Mouse (Mus musculus) adrenal gland, adult 18-20 months (tissue): ENCODE measurements at regions not wholly inside any gene's neighbourhood (a gene's known extent, or its start where the extent isn't known, plus 50 kb on each side); places are given as distances from the start of the nearest gene placed in this dataset.

Source experiments
- DNase-seq, 2 experiments: peaks; one replicate each; pipeline ENCODE4 v3.0.0; 2021 to 2022; ENCODE audit warnings: low spot score in 2 of 2

GRCm38 (mm10) chr10:68378212-68378611 is 99.7 kb upstream of the Arid5b start:
- DNase-seq, result no peak

DNA sequence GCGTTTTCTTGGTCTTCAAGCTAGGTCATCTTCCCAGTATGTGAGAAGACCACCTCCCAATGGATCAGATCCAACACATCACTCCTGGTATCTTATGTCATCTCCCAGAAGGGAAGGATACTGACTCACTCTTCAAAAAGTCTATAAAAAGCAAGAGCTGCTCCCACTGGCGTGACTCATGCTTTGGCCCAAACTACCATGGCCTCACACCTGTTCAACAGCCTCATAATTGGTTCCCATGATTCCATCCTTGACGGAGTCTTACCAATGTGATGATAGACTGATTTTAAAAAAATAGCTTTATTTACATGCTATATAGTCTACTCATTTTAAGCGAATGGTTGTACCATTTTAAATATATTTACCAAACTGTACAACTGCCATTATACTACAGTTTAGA is 98.9 kb upstream of the Arid5b start:
- DNase-seq, result no peak

DNA sequence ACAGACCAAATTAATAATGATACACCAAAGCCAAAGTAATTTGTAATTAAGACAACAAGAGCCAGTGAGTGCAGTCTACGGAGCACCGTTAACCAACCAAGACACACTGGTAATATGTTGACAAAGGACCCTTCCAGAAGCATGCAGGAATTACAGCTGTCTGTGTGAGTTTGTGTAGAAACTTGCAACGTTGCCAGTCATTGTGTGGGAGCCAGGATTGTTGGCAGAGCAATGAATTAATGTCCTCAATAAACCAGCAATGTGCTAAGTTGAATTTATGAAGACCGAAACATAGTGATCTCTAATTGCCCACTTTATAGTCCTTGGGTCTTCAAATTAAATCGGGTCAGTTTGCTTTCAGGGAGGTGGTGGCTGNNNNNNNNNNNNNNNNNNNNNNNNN is 95.3 kb upstream of the Arid5b start:
- no peak for DNase-seq

- DNase-seq, result no peak
These were observed 93.2 kb upstream of the Arid5b start for GRCm38 (mm10) chr10:68371785-68372184.

GRCm38 (mm10) chr10:68370986-68371385 is 92.4 kb upstream of the Arid5b start:
- no peak for DNase-seq

DNA sequence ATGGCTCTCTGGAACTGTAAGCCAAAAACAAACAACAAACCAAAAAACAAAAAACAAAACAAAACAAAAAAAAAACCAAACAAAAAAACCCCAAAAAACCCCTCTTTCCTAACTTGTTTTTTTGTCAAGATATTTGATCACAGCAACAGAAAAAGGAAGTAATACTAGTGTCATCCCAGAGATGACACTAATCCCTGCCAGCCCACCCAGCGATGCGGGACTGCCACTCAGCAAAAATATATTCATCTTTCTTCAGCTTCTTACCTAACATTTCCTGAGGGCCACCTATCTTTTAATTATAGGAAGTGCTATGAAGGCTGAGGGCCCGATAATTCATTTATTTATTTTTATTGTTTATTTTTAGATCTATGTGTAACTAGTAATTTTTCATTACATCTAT is 88.3 kb upstream of the Arid5b start:
- DNase-seq, result no peak

DNA sequence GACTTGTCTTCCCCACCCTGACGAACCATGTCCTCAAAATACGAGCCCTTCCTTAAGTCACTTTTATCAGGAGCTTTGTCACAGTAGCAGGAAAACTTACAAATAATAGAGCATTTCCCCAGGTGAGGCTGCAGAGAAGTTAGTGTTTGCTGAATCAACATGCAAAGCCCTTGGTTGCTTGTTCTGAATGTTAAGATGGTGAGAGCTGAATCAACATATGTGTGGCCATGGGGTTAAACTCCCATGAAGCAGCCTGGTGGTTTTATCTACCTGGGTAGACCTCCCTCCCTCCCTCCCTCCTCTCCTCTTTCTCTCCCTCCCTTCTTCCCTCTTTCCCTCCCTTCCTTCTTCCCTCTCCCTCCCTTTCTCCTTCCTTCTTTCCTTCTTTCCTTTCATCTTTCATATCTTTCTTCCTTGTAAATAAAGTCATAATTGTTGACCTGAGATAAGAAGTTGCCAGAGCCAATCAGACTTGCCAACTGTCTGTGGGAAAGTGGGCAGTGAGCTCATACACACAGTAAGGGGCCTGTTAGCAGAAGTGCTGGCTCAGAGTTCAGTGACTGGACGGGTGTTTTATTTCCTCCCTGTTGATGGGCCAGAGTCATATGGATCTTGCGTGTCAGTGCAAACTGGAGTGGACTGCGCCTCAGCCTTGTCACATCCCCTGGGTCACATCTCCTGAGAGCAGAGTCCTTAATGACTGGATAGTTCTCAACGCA is 82.4 kb upstream of the Arid5b start:
- no peak for DNase-seq

DNA sequence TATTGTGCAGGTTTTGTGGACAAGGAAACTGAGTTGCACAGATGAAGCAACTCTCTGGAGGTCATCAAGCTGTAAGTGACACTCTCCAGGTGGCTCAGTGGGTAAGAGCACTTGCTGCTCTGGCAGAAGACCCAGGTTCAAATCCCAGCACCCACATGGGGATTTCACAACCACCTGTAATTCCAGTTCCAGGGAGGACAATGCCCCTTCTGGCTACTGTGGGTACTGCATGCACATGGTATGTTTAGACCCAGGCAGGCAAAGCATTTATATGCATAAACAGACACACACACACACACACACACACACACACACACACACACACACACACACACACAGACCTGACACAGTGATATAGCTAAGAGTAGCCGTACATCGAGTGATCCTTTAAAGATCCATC is 80.6 kb upstream of the Arid5b start:
- DNase-seq, result no peak

DNA sequence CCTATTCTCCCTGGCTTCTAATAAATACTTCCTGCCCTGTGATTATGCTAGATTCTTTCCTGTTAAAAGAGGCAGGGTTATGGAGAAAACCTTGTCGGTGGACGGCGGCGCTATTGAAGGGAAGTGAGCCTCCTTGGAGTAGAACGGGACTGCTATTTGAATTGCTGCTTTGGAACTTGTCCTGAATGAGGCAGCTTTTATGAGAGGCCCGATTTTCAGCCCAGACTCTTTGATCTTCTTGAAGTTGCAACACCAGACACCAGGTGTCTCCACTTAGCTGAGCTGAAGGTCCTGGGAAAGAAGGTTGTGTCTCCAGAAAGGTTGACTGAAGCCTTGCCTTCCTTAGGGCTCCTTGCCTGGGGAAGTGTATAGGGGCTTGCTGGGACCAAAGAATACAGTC is 78.4 kb upstream of the Arid5b start:
- DNase-seq, result no peak

- no peak for DNase-seq
These were observed 78.0 kb upstream of the Arid5b start for GRCm38 (mm10) chr10:68356521-68356920.

DNA sequence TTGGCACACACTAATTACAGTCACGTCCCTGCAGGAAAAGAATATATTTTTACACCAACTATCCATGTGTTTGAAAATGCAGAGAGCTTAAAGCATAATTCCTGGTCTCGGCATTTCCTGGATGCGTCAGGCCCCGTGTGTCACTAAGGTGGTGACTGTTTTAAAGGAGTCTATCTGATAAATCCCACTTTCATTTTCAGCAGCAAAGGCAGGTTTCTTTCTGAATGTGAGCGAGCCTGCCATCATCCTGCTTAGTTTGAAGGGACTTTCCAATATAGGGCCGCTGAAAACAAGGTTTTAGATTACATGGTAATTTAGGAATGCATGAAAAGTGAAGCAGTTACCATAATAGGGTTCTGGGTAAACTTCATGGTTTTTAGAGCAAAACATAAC is 77.5 kb upstream of the Arid5b start:
- no peak for DNase-seq

GRCm38 (mm10) chr10:68355471-68356092 is 77.0 kb upstream of the Arid5b start:
- no peak for DNase-seq

DNA sequence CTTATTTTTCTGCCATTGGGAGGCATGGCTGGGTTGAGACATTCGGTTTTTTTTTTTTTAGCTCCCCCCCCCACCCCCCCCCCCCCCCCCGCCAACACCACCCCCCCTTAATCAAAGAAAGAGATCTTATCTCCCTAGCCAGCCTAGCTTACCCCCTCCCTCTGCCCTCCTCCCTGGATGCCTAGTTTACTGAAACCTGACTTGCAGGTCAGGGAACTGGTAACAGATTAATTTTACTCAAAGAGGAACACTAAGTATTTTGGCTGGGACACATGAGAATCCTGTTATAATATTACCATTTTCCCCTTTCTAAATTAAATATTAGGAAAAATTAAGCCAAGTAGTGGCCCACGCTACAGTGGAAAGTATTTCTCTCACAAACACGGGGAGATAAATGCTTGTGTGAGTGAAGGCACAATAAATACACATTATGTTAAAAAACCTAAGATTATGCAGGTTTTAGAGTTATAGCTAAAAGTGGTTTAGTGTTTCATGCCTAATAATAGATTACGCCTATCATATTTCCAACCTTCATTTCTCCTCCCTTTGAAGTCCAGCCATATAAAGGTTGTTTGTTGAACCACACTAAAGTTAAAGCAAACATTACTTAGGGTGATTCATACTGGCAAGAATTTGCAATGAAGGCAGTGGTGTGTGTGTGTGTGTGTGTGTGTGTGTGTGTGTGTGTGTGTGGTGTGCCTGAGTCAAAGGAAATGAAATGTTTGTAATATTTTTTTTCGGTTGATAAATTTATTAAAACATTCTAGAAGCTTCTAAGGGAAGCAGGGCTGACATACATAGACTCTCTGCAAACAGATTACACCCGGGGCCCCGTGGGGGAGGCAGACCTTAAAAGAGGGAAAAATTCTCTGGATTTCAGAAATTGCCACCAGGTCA is 76.0 kb upstream of the Arid5b start:
- peak in 1 of 2 experiments; percentile 34 for DNase-seq

- no peak for DNase-seq
These were observed 75.2 kb upstream of the Arid5b start for GRCm38 (mm10) chr10:68353692-68354232.

- DNase-seq, result no peak
These were observed 73.5 kb upstream of the Arid5b start for GRCm38 (mm10) chr10:68351841-68352555.

DNA sequence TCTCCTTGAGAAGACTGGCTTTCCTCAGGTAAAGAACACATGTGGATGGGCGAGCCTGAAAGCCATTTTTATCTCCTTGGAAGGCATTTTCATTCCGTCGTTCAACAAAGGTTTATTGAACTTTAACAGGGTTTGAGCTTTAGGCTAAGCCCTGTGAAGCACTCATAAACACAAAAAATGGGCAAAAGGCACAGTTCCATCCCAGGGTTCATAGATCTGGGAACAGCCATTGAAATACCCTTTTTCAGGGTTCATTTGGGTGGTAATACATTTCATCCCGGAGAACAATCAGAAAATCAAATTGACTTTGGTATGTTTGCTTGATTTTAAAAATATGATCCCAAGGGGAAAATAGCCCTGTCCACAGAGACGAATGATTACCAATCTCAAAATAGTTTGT is 72.9 kb upstream of the Arid5b start:
- no peak for DNase-seq

GRCm38 (mm10) chr10:68350798-68351197 is 72.3 kb upstream of the Arid5b start:
- no peak for DNase-seq

DNA sequence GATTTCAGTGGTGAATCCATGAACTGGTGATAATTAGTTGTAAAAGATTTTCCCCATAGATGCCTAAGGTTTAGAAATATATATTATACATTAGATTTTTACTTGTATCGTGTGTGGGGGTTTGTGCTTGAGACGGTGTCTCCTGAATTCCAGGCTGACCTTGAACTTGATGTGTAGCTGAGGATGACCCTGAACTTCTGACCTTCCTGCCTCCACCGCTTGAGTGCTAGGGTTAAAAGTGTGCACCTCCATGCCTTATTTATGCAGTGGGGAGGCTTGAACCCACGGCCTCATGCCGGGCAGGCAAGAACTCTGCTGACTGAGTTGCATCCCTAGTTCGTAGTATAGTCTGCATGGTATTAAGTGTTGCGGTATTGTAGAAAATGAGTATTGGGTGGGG is 69.3 kb upstream of the Arid5b start:
- no peak for DNase-seq

DNA sequence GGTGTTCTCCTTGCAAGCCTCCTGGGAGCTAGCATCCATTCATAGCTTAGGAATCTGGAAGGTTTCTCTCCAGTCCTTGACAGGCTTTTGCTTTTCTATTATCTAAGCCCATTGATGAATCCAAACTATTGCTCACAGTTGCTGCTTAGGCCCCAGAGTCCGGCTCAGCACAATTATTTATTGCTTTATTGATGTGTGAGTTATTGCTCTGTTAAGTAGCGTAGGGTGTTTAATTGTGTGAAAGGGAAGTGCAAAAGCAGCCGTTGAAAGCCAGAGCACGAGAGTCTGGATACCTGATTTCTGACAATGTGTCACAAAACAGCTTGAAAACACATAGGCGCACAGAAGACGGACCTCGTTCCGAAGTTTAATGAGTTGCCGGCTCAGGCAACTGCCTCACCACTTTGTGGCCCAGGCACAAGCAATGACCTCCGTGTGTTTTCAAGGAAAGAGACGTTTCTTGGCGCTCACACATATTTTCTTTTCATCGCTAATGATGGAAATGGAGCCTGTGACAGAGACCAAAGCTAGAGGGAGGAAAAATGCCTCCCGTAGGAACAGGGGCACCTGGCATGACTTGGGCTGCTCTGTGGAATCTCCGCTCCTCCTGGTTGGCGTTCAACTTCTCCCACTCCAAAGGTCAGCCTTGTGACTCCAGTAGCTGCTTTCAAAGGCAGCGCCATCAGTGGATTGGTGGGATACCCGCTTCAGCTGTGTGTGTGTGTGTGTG is 66.6 kb upstream of the Arid5b start:
- no peak for DNase-seq

DNA sequence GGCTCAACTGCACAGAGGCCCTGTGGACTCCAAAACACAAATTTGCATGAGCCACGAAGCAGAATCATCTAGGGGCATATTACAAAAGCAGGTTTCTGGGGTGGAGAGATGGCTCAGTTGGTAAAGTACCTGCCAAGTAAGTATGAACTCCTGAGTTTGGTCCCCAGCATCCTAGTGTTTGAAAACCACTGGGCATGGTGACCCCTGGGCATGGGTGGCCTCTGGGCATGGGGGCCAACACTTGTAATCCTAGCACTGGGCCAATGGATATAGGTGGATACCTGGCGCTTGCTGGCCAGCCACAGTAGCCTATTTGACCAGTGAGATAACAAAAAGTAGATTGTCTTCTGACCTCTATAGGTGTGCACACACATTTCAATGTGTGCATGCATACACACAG is 65.7 kb upstream of the Arid5b start:
- no peak for DNase-seq
